Mouse (Mus musculus) neural tube, embryonic 15.5 days (tissue): ENCODE data around the gene Rnase11. TPM values are rescaled to one million over a fixed set of nuclear protein-coding genes. Genes with fewer than 3 reads are reported as not detected.

ENCODE experiments used
- ATAC-seq: fragments of 200-750 bp; cut with Nextera tagmentation; 2 replicates; pipeline ENCODE4 v1.8.0; 2017; ENCODE audit warnings: mild to moderate bottlenecking, moderate TSS enrichment, moderate library complexity; ENCODE audit not compliant: low FRiP score
- H3K27ac ChIP-seq: fragments of 300-500 bp; sonication (generic); replicated peaks from 2 replicates; pipeline ENCODE4 v1.5.1; 2015; ENCODE audit warnings: mild to moderate bottlenecking, inconsistent platforms
- H3K27me3 ChIP-seq: fragments of 300-500 bp; sonication (generic); replicated peaks from 2 replicates; pipeline ENCODE4 v1.6.1; 2015; ENCODE audit warnings: inconsistent platforms
- H3K36me3 ChIP-seq: fragments of 300-500 bp; sonication (generic); 2 replicates; pipeline ENCODE4 v1.6.1; 2015; ENCODE audit warnings: inconsistent platforms
- H3K4me1 ChIP-seq: fragments of 300-500 bp; sonication (generic); 2 replicates; pipeline ENCODE4 v1.6.1; 2015; ENCODE audit warnings: inconsistent platforms
- H3K4me2 ChIP-seq: fragments of 300-500 bp; sonication (generic); 2 replicates; pipeline ENCODE4 v1.6.1; 2015; ENCODE audit warnings: inconsistent platforms, mild to moderate bottlenecking, moderate library complexity
- H3K4me3 ChIP-seq: fragments of 300-500 bp; sonication (generic); replicated peaks from 2 replicates; pipeline ENCODE4 v1.5.1; 2015; ENCODE audit warnings: mild to moderate bottlenecking, inconsistent platforms
- H3K9ac ChIP-seq: fragments of 300-500 bp; sonication (generic); replicated peaks from 2 replicates; pipeline ENCODE4 v1.6.1; 2015; ENCODE audit warnings: mild to moderate bottlenecking, inconsistent platforms
- H3K9me3 ChIP-seq: fragments of 300-500 bp; sonication (generic); replicated peaks from 2 replicates; pipeline ENCODE4 v1.6.1; 2016; ENCODE audit warnings: inconsistent platforms
- WGBS: fragments of 180-500 bp; shearing (Covaris S2); methylation state at CpG from one replicate; pipeline ENCODE4 v1.1.7; 2015; ENCODE audit warnings: mixed read lengths; 5-methylcytosine and 5-hydroxymethylcytosine counted together
- polyA plus RNA-seq: library from polyadenylated mRNA; unstranded; fragments of >200 nt; fragmentation: Nextera tagmentation; extraction: Ambion mirVana; gene quantifications from 2 replicates; pipeline ENCODE4 v1.2.1, GENCODE M21; 2015

Rnase11 gene
- polyA plus RNA-seq, 1 experiment from 2014 or later = not detected

- peak overlapping the region; percentile 82 for H3K27ac ChIP-seq
- peak overlapping the region; percentile 79 for H3K4me3 ChIP-seq
- no peaks in the 10 kb centered on the region for H3K9me3 ChIP-seq
- peaks cover 18% of the 10 kb centered on the region; the same call in 1 of the 2 replicates for H3K4me1 ChIP-seq
- no peaks in the 10 kb centered on the region for H3K36me3 ChIP-seq
- WGBS = under 1% methylated on average over 15 of the region's 15 CpGs
- no peak for ATAC-seq
- 0 out of 2 replicates have a peak, but pooled peaks cover 2% of the 10 kb centered on the region for H3K27me3 ChIP-seq
- peak overlapping the region; percentile 85 for H3K4me2 ChIP-seq
- H3K9ac ChIP-seq = peak overlapping the region; percentile 67
These were observed 39.7 kb upstream of the Rnase11 start for GRCm38 (mm10) chr14:51089674-51090076.

- H3K9ac ChIP-seq = peak overlapping the region; percentile 67
- peak overlapping the region; percentile 82 for H3K27ac ChIP-seq
- peaks cover 5% of the 10 kb centered on the region; the same call in 1 of the 2 replicates for H3K27me3 ChIP-seq
- H3K4me3 ChIP-seq = peak overlapping the region; percentile 79
- H3K36me3 ChIP-seq = no peaks in the 10 kb centered on the region
- ATAC-seq = peak; percentile 94
- H3K4me1 ChIP-seq = peaks cover 19% of the 10 kb centered on the region; the same call in 1 of the 2 replicates
- under 1% methylated on average over 34 of the region's 34 CpGs for WGBS
- H3K9me3 ChIP-seq = no peaks in the 10 kb centered on the region
- H3K4me2 ChIP-seq = peak overlapping the region; percentile 85
These were observed 39.2 kb upstream of the Rnase11 start for GRCm38 (mm10) chr14:51088970-51089673.

GRCm38 (mm10) chr14:51088166-51088969 is 38.4 kb upstream of the Rnase11 start:
- Histone ChIP-seq H3K9ac (peak overlapping the region; percentile 67), H3K9me3 (no peaks in the 10 kb centered on the region), H3K27me3 (peaks cover 11% of the 10 kb centered on the region), H3K4me2 (peak overlapping the region; percentile 85), H3K36me3 (no peaks in the 10 kb centered on the region), H3K4me1 (peaks cover 26% of the 10 kb centered on the region), H3K4me3 (peak overlapping the region; percentile 79), H3K27ac (peak overlapping the region; percentile 82)
- 1% methylated on average over 23 of the region's 23 CpGs for WGBS
- ATAC-seq = peak; percentile 39

- Histone ChIP-seq H3K4me2 (peak overlapping the region; percentile 85), H3K36me3 (no peaks in the 10 kb centered on the region), H3K9me3 (no peaks in the 10 kb centered on the region), H3K27ac (peak overlapping the region; percentile 15; the same call in 1 of the 2 replicates), H3K27me3 (peaks cover 11% of the 10 kb centered on the region), H3K4me1 (peaks cover 32% of the 10 kb centered on the region), H3K4me3 (peak overlapping the region; percentile 79), H3K9ac (peak overlapping the region; percentile 67; the same call in 1 of the 2 replicates)
- WGBS = 13% methylated on average over 9 of the region's 9 CpGs
- no peak for ATAC-seq
These were observed 37.8 kb upstream of the Rnase11 start for GRCm38 (mm10) chr14:51087762-51088161.

- Histone ChIP-seq H3K9ac (no peak overlapping the region), H3K4me3 (no peak overlapping the region), H3K4me1 (peaks cover 25% of the 10 kb centered on the region), H3K27me3 (peaks cover 19% of the 10 kb centered on the region), H3K4me2 (no peak overlapping the region), H3K9me3 (no peaks in the 10 kb centered on the region), H3K27ac (no peak overlapping the region), H3K36me3 (no peaks in the 10 kb centered on the region)
- WGBS = 79% methylated on average over 4 of the region's 4 CpGs
- no peak for ATAC-seq
These were observed 35.9 kb upstream of the Rnase11 start for GRCm38 (mm10) chr14:51085911-51086310.

- peaks cover 19% of the 10 kb centered on the region for H3K27me3 ChIP-seq
- no peak for ATAC-seq
These were observed 35.1 kb upstream of the Rnase11 start for GRCm38 (mm10) chr14:51085086-51085485.

GRCm38 (mm10) chr14:51083805-51084204 is 33.8 kb upstream of the Rnase11 start:
- H3K4me3 ChIP-seq = peak overlapping the region; percentile 51
- no peak for ATAC-seq
- no peaks in the 10 kb centered on the region for H3K36me3 ChIP-seq
- no peak overlapping the region for H3K9ac ChIP-seq
- H3K4me1 ChIP-seq = peaks cover 24% of the 10 kb centered on the region
- peaks cover 19% of the 10 kb centered on the region for H3K27me3 ChIP-seq
- H3K4me2 ChIP-seq = peak overlapping the region; percentile 87
- H3K27ac ChIP-seq = no peak overlapping the region
- 14% methylated on average over 7 of the region's 7 CpGs for WGBS
- H3K9me3 ChIP-seq = no peaks in the 10 kb centered on the region

More at GRCm38 (mm10) chr14:51085086-51085485, 35.1 kb upstream of the Rnase11 start:
- no peak overlapping the region for H3K27ac ChIP-seq
- no peak overlapping the region for H3K4me3 ChIP-seq
- no peak overlapping the region for H3K9ac ChIP-seq
- H3K4me2 ChIP-seq = no peak overlapping the region
- 81% methylated on average over 2 of the region's 2 CpGs for WGBS
- H3K4me1 ChIP-seq = peaks cover 25% of the 10 kb centered on the region
- no peaks in the 10 kb centered on the region for H3K36me3 ChIP-seq
- no peaks in the 10 kb centered on the region for H3K9me3 ChIP-seq

- ATAC-seq = peak; percentile 74
- Histone ChIP-seq H3K4me3 (peak overlapping the region; percentile 51), H3K9ac (peak overlapping the region; percentile 37), H3K9me3 (no peaks in the 10 kb centered on the region), H3K27me3 (peaks cover 19% of the 10 kb centered on the region), H3K4me2 (peak overlapping the region; percentile 87), H3K27ac (no peak overlapping the region), H3K36me3 (no peaks in the 10 kb centered on the region), H3K4me1 (peaks cover 21% of the 10 kb centered on the region)
- 2% methylated on average over 40 of the region's 40 CpGs for WGBS
These were observed 32.9 kb upstream of the Rnase11 start for GRCm38 (mm10) chr14:51082599-51083581.

GRCm38 (mm10) chr14:51081035-51081434 is 31.1 kb upstream of the Rnase11 start:
- H3K27me3 ChIP-seq = peaks cover 19% of the 10 kb centered on the region
- no peaks in the 10 kb centered on the region for H3K9me3 ChIP-seq
- H3K4me3 ChIP-seq = no peak overlapping the region
- no peaks in the 10 kb centered on the region for H3K36me3 ChIP-seq
- peaks cover 19% of the 10 kb centered on the region for H3K4me1 ChIP-seq
- no peak overlapping the region for H3K9ac ChIP-seq
- no peak overlapping the region for H3K27ac ChIP-seq
- WGBS = 95% methylated on average over 2 of the region's 2 CpGs
- ATAC-seq = no peak
- no peak overlapping the region for H3K4me2 ChIP-seq

- ATAC-seq = no peak
- no peaks in the 10 kb centered on the region for H3K9me3 ChIP-seq
- WGBS = 90% methylated on average over 1 of the region's 1 CpGs
These were observed 29.2 kb upstream of the Rnase11 start for GRCm38 (mm10) chr14:51079180-51079579.

GRCm38 (mm10) chr14:51074335-51074734 is 24.4 kb upstream of the Rnase11 start, which contains the start of gene Olfr750:
TSS of gene Olfr750 (minus strand) at chr14:51074435.
- Histone ChIP-seq H3K27ac (no peak within 1 kb of the TSS), H3K4me3 (no peak within 1 kb of the TSS), H3K4me1 (no peaks in the 10 kb centered on the region), H3K9me3 (no peaks in the 10 kb centered on the region), H3K36me3 (no peaks in the 10 kb centered on the region), H3K9ac (no peak within 1 kb of the TSS), H3K4me2 (no peak within 1 kb of the TSS), H3K27me3 (0 out of 2 replicates have a peak, but pooled peaks cover 3% of the 10 kb centered on the region)
- no peak for ATAC-seq
- 94% methylated on average over 3 of the region's 3 CpGs for WGBS

More at GRCm38 (mm10) chr14:51079180-51079579, 29.2 kb upstream of the Rnase11 start:
- Histone ChIP-seq H3K36me3 (no peaks in the 10 kb centered on the region), H3K9ac (no peak overlapping the region), H3K27ac (no peak overlapping the region), H3K27me3 (peaks cover 17% of the 10 kb centered on the region), H3K4me2 (no peak overlapping the region), H3K4me3 (no peak overlapping the region), H3K4me1 (peaks cover 19% of the 10 kb centered on the region)
